Mouse (Mus musculus): Measurements from ENCODE around the gene Mfrp.

DNA sequence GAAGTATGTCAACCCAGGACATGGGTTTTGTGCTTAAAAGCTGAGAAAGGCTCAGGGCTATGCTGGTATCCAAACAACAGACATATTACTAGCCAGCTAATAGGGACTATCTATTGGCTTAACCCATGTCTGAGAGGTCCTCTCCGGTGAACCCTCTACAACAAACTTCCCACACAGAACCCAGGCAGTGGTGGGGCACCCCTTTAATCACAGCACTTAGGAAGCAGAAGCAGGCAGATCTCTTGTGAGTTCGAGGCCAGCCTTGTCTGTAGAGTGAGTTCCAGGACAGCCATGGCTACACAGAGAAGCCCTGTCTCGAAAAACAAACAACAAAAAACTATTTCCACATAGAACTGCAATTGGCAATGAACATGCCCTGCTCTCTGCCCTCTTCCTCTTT is 25.2 kb downstream of the Mfrp start:
- TF ChIP-seq CTCF (conservative IDR thresholded peaks at IDR 0.05; ENCODE audit: low read length) (no peak), POU5F1 (IDR thresholded peaks at IDR 0.05; ENCODE audit: borderline replicate concordance, low read length) (no peak)
